ENCODE assay signal across 8 mouse cellular contexts in genomic region chr1:154118374-154119004, GRCm38 (mm10).
DNase-seq lines count a peak whose midpoint lies in the region; ATAC-seq and TF ChIP-seq lines count a peak whose summit lies in the region.

No protein-coding gene starts in this region.

- H3K4me2 ChIP-seq in lung, postnatal 0 days (replicated peaks; ENCODE audit: low read depth, low read length), result no peak overlapping the region

- no peak overlapping the region for H3K4me3 ChIP-seq in ES-E14 (ENCODE audit: insufficient read depth in 1 of 2, low read depth in 1 of 2, low read length in 2 of 2, poor library complexity in 1 of 2, severe bottlenecking in 1 of 2)
- H3K4me3 ChIP-seq in forebrain, embryonic 10.5 days, result no peak overlapping the region
- peak overlapping the region; percentile 28; the same call in 1 of the 2 replicates for H3K4me3 ChIP-seq in layer of hippocampus, adult 2 months
- no peak overlapping the region for H3K4me3 ChIP-seq in lung, postnatal 0 days (ENCODE audit: low read depth, low read length)

- in situ Hi-C loops in ES-E14 (cut with MboI; ENCODE audit: low sequenced_read_pairs in 2 of 2, unreplicated experiment in 2 of 2), result loop anchor here in 1 of 2 experiments (10.0 kb wide), 1 partner anchor 224 kb away; the partner anchor contains the start of genes Glul and Teddm1a

- H3K9ac ChIP-seq in ES-E14 (ENCODE audit: insufficient read depth, low read depth, low read length, poor library complexity, severe bottlenecking), result no peak overlapping the region
- H3K9ac ChIP-seq in lung, postnatal 0 days (replicated peaks; ENCODE audit: low read depth), result no peak overlapping the region

- ATAC-seq in lung, postnatal 0 days, result peak; percentile 46

- intact Hi-C loops in heart, postnatal 14 days (cut with DNase I), result loop anchor here (1.0 to 5.0 kb wide), 5 partner anchors 34 to 223 kb away; no protein-coding TSS in a partner anchor

- TF ChIP-seq CTCF in layer of hippocampus, adult 2 months (conservative IDR thresholded peaks at IDR 0.05), result peak; percentile 90
- peak; percentile 95 for TF ChIP-seq CTCF in lung, postnatal 0 days (IDR thresholded peaks at IDR 0.05)

- no peaks in the 10 kb centered on the region for H3K36me3 ChIP-seq in ES-E14 (ENCODE audit: control insufficient read depth, insufficient read depth, low read length, poor library complexity, severe bottlenecking)
- H3K36me3 ChIP-seq in forebrain, embryonic 10.5 days (replicated peaks), result no peaks in the 10 kb centered on the region
- H3K36me3 ChIP-seq in lung, postnatal 0 days (ENCODE audit: insufficient read depth, low read length), result no peaks in the 10 kb centered on the region

- TF ChIP-seq EP300 in lung, postnatal 0 days (IDR thresholded peaks at IDR 0.05), result no peak; the same call in 1 of the 2 replicates

- 51% methylated on average over 10 of the region's 10 CpGs for WGBS in forebrain, embryonic 10.5 days
- 29% methylated on average over 10 of the region's 10 CpGs for WGBS in lung, postnatal 0 days

- peak; percentile 47 for DNase-seq in ES-E14 (ENCODE audit: low read depth, low spot score)
- peak; percentile 22 for DNase-seq in c-Kit-negative CD71-positive TER-119-positive erythroid progenitor cells, embryonic 14.5 days (ENCODE audit: low read depth, low spot score)
- peak; percentile 58 for DNase-seq in forebrain, embryonic 10.5 days (ENCODE audit: extremely low spot score, low spot score)
- DNase-seq in heart, postnatal 14 days, result peak; percentile 84 to 88
- DNase-seq in layer of hippocampus, adult 2 months (ENCODE audit: low spot score in 2 of 2), result peak; percentile 50 to 76
- peak; percentile 84 for DNase-seq in lung, postnatal 0 days (ENCODE audit: low spot score)
- peak; percentile 51 for DNase-seq in retina, postnatal 7 days (ENCODE audit: low read depth, low spot score)
- peak; percentile 49 for DNase-seq in urinary bladder, postnatal 10 days (ENCODE audit: low spot score)

- peaks cover 0 to 5% of the 10 kb centered on the region in 2 experiments; a peak in 1 of 4 replicates for H3K4me1 ChIP-seq in ES-E14 (ENCODE audit: control insufficient read depth in 2 of 2, insufficient read depth in 2 of 2, low read length in 2 of 2, poor library complexity in 1 of 2)
- peaks cover 16% of the 10 kb centered on the region for H3K4me1 ChIP-seq in forebrain, embryonic 10.5 days
- H3K4me1 ChIP-seq in lung, postnatal 0 days (ENCODE audit: insufficient read depth, low read depth, low read length), result peaks cover 9% of the 10 kb centered on the region; the same call in 1 of the 2 replicates

- no peaks in the 10 kb centered on the region for H3K9me3 ChIP-seq in ES-E14 (ENCODE audit: control insufficient read depth, insufficient read depth, low read depth, low read length)
- no peaks in the 10 kb centered on the region for H3K9me3 ChIP-seq in forebrain, embryonic 10.5 days
- H3K9me3 ChIP-seq in lung, postnatal 0 days (ENCODE audit: low read length), result no peaks in the 10 kb centered on the region

- peaks cover 11% of the 10 kb centered on the region for H3K27me3 ChIP-seq in forebrain, embryonic 10.5 days (ENCODE audit: poor library complexity, severe bottlenecking)
- no peaks in the 10 kb centered on the region for H3K27me3 ChIP-seq in lung, postnatal 0 days (replicated peaks; ENCODE audit: insufficient read depth, low read length)

- H3K27ac ChIP-seq in ES-E14 (ENCODE audit: insufficient read depth, low read depth, low read length, poor library complexity, severe bottlenecking), result no peak overlapping the region
- 0 out of 2 replicates have a peak overlapping the region, but pooled peaks have one; percentile 17 for H3K27ac ChIP-seq in forebrain, embryonic 10.5 days
- peak overlapping the region; percentile 83 for H3K27ac ChIP-seq in layer of hippocampus, adult 2 months
- peak overlapping the region; percentile 79 for H3K27ac ChIP-seq in lung, postnatal 0 days (ENCODE audit: low read length)

TF ChIP-seq in ES-E14, 5 proteins besides CTCF, POLR2A, EP300 and RAD21:
- TF ChIP-seq MAFK (IDR thresholded peaks at IDR 0.05; ENCODE audit: insufficient read depth, low read depth, low read length), result no peak
- TF ChIP-seq ZC3H11A (IDR thresholded peaks at IDR 0.05; ENCODE audit: borderline replicate concordance, low read depth, low read length), result peak; percentile 81
- TF ChIP-seq ZNF384 (IDR thresholded peaks at IDR 0.05; ENCODE audit: low read depth, low read length), result peak; percentile 56; the same call in 1 of the 2 replicates
- no peak for TF ChIP-seq HCFC1 (IDR thresholded peaks at IDR 0.05; ENCODE audit: borderline replicate concordance, insufficient read depth, low read length)

Comparison
In these comparisons a context has a peak if more than half of its experiments do, and no peak if none do; other contexts are left out.
1. DNase-seq: peak in every context shown above with its lines; median percentile 86 in heart, postnatal 14 days; 84 in lung, postnatal 0 days; 63 in layer of hippocampus, adult 2 months; 58 in forebrain, embryonic 10.5 days; 51 in retina, postnatal 7 days; 49 in urinary bladder, postnatal 10 days; 47 in ES-E14; 22 in c-Kit-negative CD71-positive TER-119-positive erythroid progenitor cells, embryonic 14.5 days.